Mouse (Mus musculus) erythroblast, embryonic 14.5 days (primary cell): ENCODE results near the gene Vps29.

Experiments
- GATA1 ChIP-seq: IDR thresholded peaks from 2 replicates; pipeline ENCODE4 v1.6.1; 2012; ENCODE audit warnings: low read length, inconsistent platforms, mixed read lengths
- TAL1 ChIP-seq: IDR thresholded peaks from 3 replicates; pipeline ENCODE4 v1.6.1; 2012; ENCODE audit warnings: low read length, inconsistent platforms, mixed read lengths

- no peak for TF ChIP-seq GATA1
- TF ChIP-seq TAL1 = no peak
Observed at GRCm38 (mm10) chr5:122327283-122327682, 26.9 kb upstream of the Vps29 start.
